Mouse (Mus musculus): ENCODE measurements around the gene Dtx4.

DNA sequence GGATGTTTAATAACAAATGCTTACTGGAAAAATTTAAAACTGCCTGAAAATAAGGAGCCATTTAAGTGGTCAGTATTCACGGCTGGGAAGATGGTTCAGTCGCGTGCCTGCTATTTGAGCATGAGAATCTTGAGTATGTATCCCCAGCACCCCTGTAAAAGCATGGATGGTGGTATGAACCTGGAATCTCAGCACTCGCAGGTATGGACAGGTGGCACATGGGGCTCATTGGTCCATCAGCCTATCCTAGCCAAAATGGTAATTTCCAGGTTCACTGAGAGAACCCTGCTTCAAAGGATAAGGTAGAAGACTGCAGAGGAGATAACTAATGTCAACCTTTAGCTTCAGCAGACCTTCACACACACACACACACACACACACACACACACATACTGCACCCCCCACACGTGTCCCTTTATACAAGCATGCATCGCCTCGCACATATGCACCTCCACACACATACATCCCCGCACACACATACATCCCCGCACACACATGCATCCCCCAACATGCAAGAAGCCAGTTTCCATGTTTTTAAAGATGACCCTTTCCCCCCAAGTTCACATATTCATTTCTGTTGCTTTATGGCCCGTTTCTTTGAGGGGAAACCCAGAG, 35.6 kb downstream of the Dtx4 start:
- TF ChIP-seq CTCF (IDR thresholded peaks at IDR 0.05; ENCODE audit: low read depth) (no peak), EP300 (IDR thresholded peaks at IDR 0.05; ENCODE audit: low read depth) (no peak)
